Mouse (Mus musculus): ENCODE measurements around the gene Llgl1. TPM values are rescaled to one million over a fixed set of nuclear protein-coding genes. Genes with fewer than 3 reads are reported as not detected.
A peak's percentile ranks its signal among the peaks of the same experiment; 100 is the strongest.

Llgl1 gene
- polyA plus RNA-seq, 1 experiment from 2014 or later: 35.0 TPM

DNA sequence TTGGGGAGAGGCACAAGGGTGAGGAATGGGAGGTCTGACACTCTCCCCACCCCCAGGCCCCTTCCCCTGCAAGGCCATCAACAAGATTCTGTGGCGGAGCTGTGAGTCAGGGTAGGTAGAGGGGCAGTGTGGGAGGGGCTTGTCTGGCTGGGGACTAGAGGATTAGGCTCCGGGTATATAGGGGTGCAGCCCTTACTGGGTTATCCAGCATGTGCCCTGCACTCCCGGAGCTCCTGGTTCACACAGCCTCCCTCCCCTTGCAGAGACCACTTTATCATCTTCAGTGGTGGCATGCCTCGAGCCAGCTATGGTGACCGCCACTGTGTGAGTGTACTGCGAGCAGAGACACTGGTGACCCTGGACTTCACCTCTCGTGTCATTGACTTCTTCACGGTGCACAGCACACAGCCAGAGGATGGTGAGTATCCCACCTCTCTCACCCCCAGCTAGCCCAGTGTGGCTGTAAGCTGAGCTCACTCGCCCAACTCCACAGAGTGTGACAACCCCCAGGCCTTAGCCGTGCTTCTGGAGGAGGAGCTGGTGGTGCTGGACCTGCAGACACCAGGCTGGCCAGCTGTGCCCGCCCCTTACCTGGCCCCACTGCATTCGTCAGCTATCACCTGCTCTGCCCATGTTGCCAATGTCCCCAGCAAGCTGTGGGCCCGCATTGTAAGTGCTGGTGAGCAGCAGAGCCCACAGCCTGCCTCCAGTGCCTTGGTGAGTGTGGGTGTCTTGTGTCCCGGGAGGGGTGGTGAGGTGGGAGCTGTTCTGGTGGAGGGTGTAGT lies 7.4 kb downstream of the Llgl1 start:
- Histone ChIP-seq H3K4me3 (replicated peaks) (no peak overlapping the region), H3K4me1 (peaks cover 26% of the 10 kb centered on the region), H3K27me3 (replicated peaks) (no peaks in the 10 kb centered on the region), H3K9ac (replicated peaks) (no peak overlapping the region), H3K9me3 (replicated peaks) (no peaks in the 10 kb centered on the region), H3K27ac (replicated peaks) (no peak overlapping the region), H3K36me3 (peaks cover 72% of the 10 kb centered on the region), H3K4me2 (no peak overlapping the region)
- 88% methylated on average over 14 of the region's 14 CpGs for WGBS
- ATAC-seq (ENCODE audit: low FRiP score): no peak

DNA sequence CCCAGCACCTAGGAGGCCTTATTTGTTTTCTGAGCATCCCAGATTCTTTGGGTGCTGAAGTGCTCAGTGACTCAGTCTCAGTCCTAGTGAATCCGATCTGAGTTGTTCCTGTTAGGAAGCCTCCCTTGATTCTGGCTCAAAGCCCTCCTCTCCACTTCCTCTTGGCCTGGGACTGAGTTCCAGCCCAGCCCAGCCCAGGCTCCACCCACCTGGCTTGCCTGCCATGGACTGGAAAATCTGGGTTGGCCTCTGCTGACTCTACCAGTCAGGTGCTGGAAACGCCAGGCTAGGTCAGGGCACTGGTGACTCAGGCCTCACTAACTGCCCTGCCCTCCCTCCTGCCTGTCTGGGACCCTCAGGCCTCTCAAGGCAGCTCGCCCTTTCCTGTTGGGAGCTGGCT lies 8.1 kb downstream of the Llgl1 start:
- Histone ChIP-seq H3K9ac (replicated peaks) (no peak overlapping the region), H3K4me1 (peaks cover 18% of the 10 kb centered on the region)

GRCm38 (mm10) chr11:60708631-60709030 lies 9.1 kb downstream of the Llgl1 start:
- H3K36me3 ChIP-seq: peaks cover 89% of the 10 kb centered on the region
- ATAC-seq (ENCODE audit: low FRiP score): no peak
- H3K27me3 ChIP-seq (replicated peaks): no peaks in the 10 kb centered on the region
- no peak overlapping the region for H3K27ac ChIP-seq (replicated peaks)
- H3K4me3 ChIP-seq (replicated peaks): no peak overlapping the region
- peaks cover 9% of the 10 kb centered on the region for H3K4me1 ChIP-seq
- no peak overlapping the region for H3K9ac ChIP-seq (replicated peaks)
- 91% methylated on average over 10 of the region's 10 CpGs for WGBS
- H3K4me2 ChIP-seq: no peak overlapping the region
- no peaks in the 10 kb centered on the region for H3K9me3 ChIP-seq (replicated peaks)

More for the DNA sequence above, 8.1 kb downstream of the Llgl1 start:
- WGBS: 89% methylated on average over 3 of the region's 3 CpGs
- no peak overlapping the region for H3K27ac ChIP-seq (replicated peaks)
- H3K4me2 ChIP-seq: no peak overlapping the region
- ATAC-seq (ENCODE audit: low FRiP score): no peak
- no peaks in the 10 kb centered on the region for H3K27me3 ChIP-seq (replicated peaks)
- no peak overlapping the region for H3K4me3 ChIP-seq (replicated peaks)
- no peaks in the 10 kb centered on the region for H3K9me3 ChIP-seq (replicated peaks)
- H3K36me3 ChIP-seq: peaks cover 80% of the 10 kb centered on the region

- H3K4me3 ChIP-seq (replicated peaks): no peak overlapping the region
- H3K36me3 ChIP-seq: peaks cover 100% of the 10 kb centered on the region
- H3K4me1 ChIP-seq: peaks cover 5% of the 10 kb centered on the region
- WGBS: 94% methylated on average over 45 of the region's 45 CpGs
- no peaks in the 10 kb centered on the region for H3K9me3 ChIP-seq (replicated peaks)
- no peak overlapping the region for H3K9ac ChIP-seq (replicated peaks)
- H3K27ac ChIP-seq (replicated peaks): no peak overlapping the region
- H3K27me3 ChIP-seq (replicated peaks): no peaks in the 10 kb centered on the region
- no peak for ATAC-seq (ENCODE audit: low FRiP score)
- no peak overlapping the region for H3K4me2 ChIP-seq
Measured at GRCm38 (mm10) chr11:60709481-60710465, 10.2 kb downstream of the Llgl1 start.

DNA sequence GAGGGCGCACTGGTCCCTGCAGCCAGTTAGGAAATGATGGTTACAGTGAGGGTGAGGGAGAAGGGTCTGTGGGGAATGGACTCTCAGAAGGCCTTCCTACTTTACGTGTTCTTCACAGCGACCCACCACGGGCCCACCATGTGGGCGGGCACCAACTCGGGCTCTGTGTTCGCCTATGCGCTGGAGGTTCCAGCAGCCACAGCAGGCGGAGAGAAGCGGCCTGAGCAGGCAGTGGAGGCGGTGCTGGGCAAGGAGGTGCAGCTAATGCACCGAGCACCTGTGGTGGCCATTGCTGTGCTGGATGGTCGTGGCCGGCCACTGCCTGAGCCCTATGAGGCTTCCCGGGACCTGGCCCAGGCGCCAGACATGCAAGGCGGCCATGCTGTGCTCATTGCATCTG lies 11.7 kb downstream of the Llgl1 start:
- 95% methylated on average over 17 of the region's 17 CpGs for WGBS
- H3K36me3 ChIP-seq: peaks cover 100% of the 10 kb centered on the region
- H3K9ac ChIP-seq (replicated peaks): no peak overlapping the region
- no peak for ATAC-seq (ENCODE audit: low FRiP score)
- H3K27ac ChIP-seq (replicated peaks): no peak overlapping the region
- H3K4me2 ChIP-seq: no peak overlapping the region
- no peaks in the 10 kb centered on the region for H3K4me1 ChIP-seq
- no peaks in the 10 kb centered on the region for H3K27me3 ChIP-seq (replicated peaks)
- no peak overlapping the region for H3K4me3 ChIP-seq (replicated peaks)
- H3K9me3 ChIP-seq (replicated peaks): no peaks in the 10 kb centered on the region

DNA sequence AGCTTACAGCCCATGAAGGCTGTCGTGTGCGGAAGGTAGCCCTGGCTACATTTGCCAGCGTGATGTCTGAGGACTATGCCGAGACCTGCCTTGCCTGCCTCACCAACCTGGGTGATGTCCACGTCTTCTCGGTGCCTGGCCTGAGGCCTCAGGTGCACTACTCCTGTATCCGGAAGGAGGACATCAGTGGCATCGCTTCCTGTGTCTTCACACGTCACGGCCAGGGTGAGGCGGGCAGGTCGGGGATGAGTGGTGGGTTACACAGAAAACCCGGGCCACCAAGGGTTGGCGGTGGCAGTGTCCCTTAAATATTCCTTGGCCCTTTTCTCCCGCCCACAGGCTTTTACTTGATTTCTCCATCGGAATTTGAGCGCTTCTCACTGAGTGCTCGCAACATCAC lies 12.5 kb downstream of the Llgl1 start:
- Histone ChIP-seq H3K4me1 (no peaks in the 10 kb centered on the region), H3K27ac (replicated peaks) (no peak overlapping the region), H3K4me2 (no peak overlapping the region), H3K27me3 (replicated peaks) (no peaks in the 10 kb centered on the region), H3K9me3 (replicated peaks) (no peaks in the 10 kb centered on the region), H3K9ac (replicated peaks) (no peak overlapping the region), H3K4me3 (replicated peaks) (no peak overlapping the region), H3K36me3 (peaks cover 100% of the 10 kb centered on the region)
- no peak for ATAC-seq (ENCODE audit: low FRiP score)
- WGBS: 96% methylated on average over 18 of the region's 18 CpGs

- H3K4me1 ChIP-seq: no peaks in the 10 kb centered on the region
- no peak for ATAC-seq (ENCODE audit: low FRiP score)
- peaks cover 100% of the 10 kb centered on the region for H3K36me3 ChIP-seq
- no peak overlapping the region for H3K9ac ChIP-seq (replicated peaks)
- WGBS: 96% methylated on average over 13 of the region's 13 CpGs
- no peak overlapping the region for H3K4me2 ChIP-seq
- H3K9me3 ChIP-seq (replicated peaks): no peaks in the 10 kb centered on the region
- H3K4me3 ChIP-seq (replicated peaks): no peak overlapping the region
- no peak overlapping the region for H3K27ac ChIP-seq (replicated peaks)
- H3K27me3 ChIP-seq (replicated peaks): no peaks in the 10 kb centered on the region
Measured at GRCm38 (mm10) chr11:60712639-60713255, 13.2 kb downstream of the Llgl1 start.

GRCm38 (mm10) chr11:60715833-60716232 lies 16.3 kb downstream of the Llgl1 start:
- WGBS: 93% methylated on average over 5 of the region's 5 CpGs
- no peaks in the 10 kb centered on the region for H3K4me1 ChIP-seq

GRCm38 (mm10) chr11:60719263-60719662 lies 19.7 kb downstream of the Llgl1 start:
- no peak overlapping the region for H3K4me2 ChIP-seq
- H3K4me1 ChIP-seq: no peaks in the 10 kb centered on the region
- H3K9me3 ChIP-seq (replicated peaks): no peaks in the 10 kb centered on the region
- no peak overlapping the region for H3K4me3 ChIP-seq (replicated peaks)
- 93% methylated on average over 5 of the region's 5 CpGs for WGBS
- H3K27me3 ChIP-seq (replicated peaks): no peaks in the 10 kb centered on the region
- no peak overlapping the region for H3K9ac ChIP-seq (replicated peaks)
- no peak overlapping the region for H3K27ac ChIP-seq (replicated peaks)
- H3K36me3 ChIP-seq: peaks cover 98% of the 10 kb centered on the region
- no peak for ATAC-seq (ENCODE audit: low FRiP score)

More at GRCm38 (mm10) chr11:60715833-60716232, 16.3 kb downstream of the Llgl1 start:
- no peak for ATAC-seq (ENCODE audit: low FRiP score)
- H3K27ac ChIP-seq (replicated peaks): no peak overlapping the region
- H3K4me3 ChIP-seq (replicated peaks): no peak overlapping the region
- H3K36me3 ChIP-seq: peaks cover 98% of the 10 kb centered on the region
- H3K9ac ChIP-seq (replicated peaks): no peak overlapping the region
- H3K4me2 ChIP-seq: no peak overlapping the region
- no peaks in the 10 kb centered on the region for H3K9me3 ChIP-seq (replicated peaks)
- no peaks in the 10 kb centered on the region for H3K27me3 ChIP-seq (replicated peaks)

DNA sequence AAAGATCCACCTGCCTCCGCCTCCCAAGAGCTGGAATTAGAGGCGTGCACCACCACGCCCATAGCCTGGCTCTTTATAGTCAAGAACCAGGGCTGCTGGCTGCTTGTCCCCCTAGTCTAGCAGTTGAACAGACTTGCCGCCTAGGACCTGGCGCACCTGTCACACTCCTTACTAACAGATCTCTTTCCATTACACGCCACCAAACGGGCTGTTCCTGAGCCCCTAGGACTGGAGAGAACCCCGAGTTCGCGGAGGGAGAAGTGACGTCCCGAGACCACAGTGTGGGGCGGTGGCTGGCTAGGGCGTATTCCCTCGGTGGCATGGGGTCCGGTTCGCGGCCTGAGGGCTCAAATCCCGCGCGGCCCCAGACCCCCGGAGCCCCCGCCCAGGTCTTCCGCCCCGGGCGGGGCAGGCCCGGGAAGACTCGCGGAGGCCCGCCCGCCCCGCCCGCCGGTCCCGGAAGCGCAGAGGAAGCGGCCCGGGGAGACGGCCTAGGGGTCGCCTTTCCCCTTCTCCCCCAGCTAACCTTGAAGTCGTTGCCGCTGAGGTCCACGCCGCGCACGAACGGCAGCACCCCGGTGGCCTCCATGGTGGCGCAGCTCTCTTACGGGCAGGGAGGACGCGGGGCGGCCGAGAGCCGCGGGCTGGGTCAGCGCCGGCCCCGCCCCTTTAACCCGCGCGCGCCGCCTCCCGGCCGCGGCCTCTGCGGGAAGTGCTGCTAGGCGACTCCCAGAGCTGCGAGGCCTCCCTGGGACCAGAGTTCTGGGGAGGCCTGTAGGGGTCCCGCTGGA lies 27.3 kb downstream of the Llgl1 start, which contains the start of gene Flii:
Gene Flii (minus strand): TSS at position 663 of the 791 bp plus-strand sequence.
- Histone ChIP-seq H3K4me3 (replicated peaks) (peak within 1 kb of the TSS; percentile 85), H3K27ac (replicated peaks) (peak within 1 kb of the TSS; percentile 92), H3K4me1 (peaks cover 39% of the 10 kb centered on the region), H3K27me3 (replicated peaks) (no peaks in the 10 kb centered on the region), H3K9me3 (replicated peaks) (no peaks in the 10 kb centered on the region), H3K9ac (replicated peaks) (peak within 1 kb of the TSS; percentile 82), H3K36me3 (peaks cover 48% of the 10 kb centered on the region), H3K4me2 (peak within 1 kb of the TSS; percentile 85)
- 1% methylated on average over 42 of the region's 71 CpGs for WGBS
- peak; percentile 80 for ATAC-seq (ENCODE audit: low FRiP score)

Measured in neural tube, embryonic 15.5 days (tissue).